In the genomic region with DNA sequence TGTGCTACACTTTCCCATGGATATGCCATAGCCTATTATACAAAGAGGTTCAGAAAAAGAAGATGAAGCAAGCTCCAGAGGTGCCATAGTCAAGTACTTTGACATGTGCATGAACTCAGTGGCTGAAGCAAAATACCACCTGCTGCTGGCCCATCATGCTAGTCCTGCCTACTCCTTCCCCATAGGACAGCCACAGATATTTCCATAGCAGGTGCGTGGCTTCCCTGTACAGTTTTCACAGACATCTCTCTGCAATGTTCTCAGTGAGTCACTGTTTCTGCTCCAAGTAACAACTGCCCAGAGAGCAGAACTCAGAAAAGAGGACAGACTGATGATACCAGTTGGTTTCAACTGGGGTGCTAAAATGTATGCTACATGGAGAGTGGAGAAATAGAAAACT, we compare ENCODE assay signal across 30 mouse cellular contexts.
"Had no signal": no experiment of that assay in that cellular context is flagged by ENCODE, and none has a peak within 500 bp of the region (broad histone marks: within the 10 kb centered on the region; RNA-seq: fewer than 3 reads in every experiment).

No protein-coding gene starts in this region.

- H3K4me1 ChIP-seq: intestine, embryonic 15.5 days; limb, embryonic 10.5 days; liver, embryonic 13.5 days; liver, embryonic 15.5 days had no signal

- DNase-seq: gastrocnemius, adult 2 months; gastrocnemius, postnatal 10 days; gastrocnemius, postnatal 25 days; heart, adult 2 months; heart, postnatal 14 days; heart, postnatal 4 days; kidney, adult 18-20 months; kidney, adult 8-10 months; kidney, postnatal 10 days; kidney, postnatal 25 days; kidney, postnatal 4 days; liver; liver, embryonic 13.5 days; liver, postnatal 0 days had no signal

- H3K4me3 ChIP-seq: gastrocnemius, adult 2 months; heart, adult 2 months; heart, embryonic 13.5 days; heart, embryonic 15.5 days; hindbrain, embryonic 10.5 days; hindbrain, embryonic 12.5 days; intestine, embryonic 15.5 days; layer of hippocampus, adult 2 months; left cerebral cortex, adult 2 months; limb, embryonic 10.5 days; limb, embryonic 12.5 days; liver, embryonic 13.5 days; liver, embryonic 15.5 days had no signal

- H3K36me3 ChIP-seq: heart, embryonic 13.5 days; heart, embryonic 15.5 days; hindbrain, embryonic 10.5 days; hindbrain, embryonic 12.5 days; intestine, embryonic 15.5 days; limb, embryonic 10.5 days; limb, embryonic 12.5 days; liver, embryonic 13.5 days; liver, embryonic 15.5 days had no signal

- H3K27ac ChIP-seq: gastrocnemius, adult 2 months; heart, adult 2 months; heart, embryonic 13.5 days; heart, embryonic 15.5 days; hindbrain, embryonic 10.5 days; hindbrain, embryonic 12.5 days; hindbrain, embryonic 14.5 days; intestine, embryonic 15.5 days; layer of hippocampus, adult 2 months; left cerebral cortex, adult 2 months; limb, embryonic 10.5 days; limb, embryonic 12.5 days; liver, embryonic 13.5 days; liver, embryonic 15.5 days had no signal

- ATAC-seq: hindbrain, embryonic 16.5 days; inflammation-experienced regulatory T-cells, adult 6 months; intestine, embryonic 15.5 days; intestine, postnatal 0 days; liver, postnatal 0 days had no signal

- H3K9ac ChIP-seq: heart, embryonic 13.5 days; heart, embryonic 15.5 days; hindbrain, embryonic 12.5 days; hindbrain, embryonic 14.5 days; intestine, embryonic 15.5 days; limb, embryonic 12.5 days; liver, embryonic 13.5 days; liver, embryonic 15.5 days; liver, postnatal 0 days had no signal

- H3K27me3 ChIP-seq: heart, embryonic 13.5 days; heart, embryonic 15.5 days; hindbrain, embryonic 12.5 days; intestine, embryonic 15.5 days; limb, embryonic 12.5 days; liver, embryonic 13.5 days; liver, embryonic 15.5 days had no signal

- H3K9me3 ChIP-seq: heart, embryonic 13.5 days; heart, embryonic 15.5 days; hindbrain, embryonic 10.5 days; hindbrain, embryonic 12.5 days; intestine, embryonic 15.5 days; limb, embryonic 10.5 days; limb, embryonic 12.5 days; liver, embryonic 13.5 days; liver, embryonic 15.5 days had no signal

- H3K4me2 ChIP-seq: heart, embryonic 11.5 days; heart, embryonic 13.5 days; heart, embryonic 15.5 days; hindbrain, embryonic 12.5 days; hindbrain, embryonic 14.5 days; intestine, embryonic 15.5 days; limb, embryonic 12.5 days; liver, embryonic 11.5 days; liver, embryonic 13.5 days; liver, embryonic 15.5 days had no signal
